Mouse (Mus musculus): ENCODE measurements around the gene Rab38. TPM values are rescaled to one million over a fixed set of nuclear protein-coding genes. Genes with fewer than 3 reads are reported as not detected.

Gene Rab38
- polyA plus RNA-seq, 1 experiment from 2014 or later: 5.4 TPM

DNA sequence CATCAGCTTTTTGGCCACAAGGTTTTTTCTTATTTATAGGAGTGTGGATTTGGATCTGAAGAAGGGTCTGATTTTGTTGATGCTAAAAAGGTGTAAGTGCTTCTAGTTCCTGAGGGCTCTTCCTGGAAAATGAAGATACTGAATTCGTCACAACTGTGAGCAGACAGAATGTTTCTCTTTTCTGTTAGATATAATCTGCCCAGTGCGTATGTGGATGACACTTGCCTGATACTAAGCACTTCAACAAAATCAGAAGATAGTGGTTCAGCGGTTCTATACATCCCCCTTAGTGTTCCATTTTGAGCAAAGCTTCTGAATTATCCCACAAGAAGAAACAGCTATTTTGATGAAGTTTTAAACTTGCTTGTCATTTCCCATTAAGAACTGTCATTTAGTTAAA lies 2.6 kb upstream of the Rab38 start:
- no peaks in the 10 kb centered on the region; the same call in 1 of the 2 replicates for H3K4me1 ChIP-seq (replicated peaks; ENCODE audit: control insufficient read depth, insufficient read depth, low read length)
- H3K27me3 ChIP-seq (replicated peaks; ENCODE audit: control insufficient read depth, insufficient read depth, low read length): 0 out of 2 replicates have a peak, but pooled peaks cover 2% of the 10 kb centered on the region
- ATAC-seq (replicated peaks; ENCODE audit: low FRiP score, low TSS enrichment, low read depth): no peak
- no peak for DNase-seq (ENCODE audit: low spot score)
- H3K9ac ChIP-seq (ENCODE audit: low read length): no peak overlapping the region
- H3K4me2 ChIP-seq (ENCODE audit: low read length): no peak overlapping the region
- no peak overlapping the region for H3K27ac ChIP-seq (ENCODE audit: low read depth)
- no peaks in the 10 kb centered on the region for H3K36me3 ChIP-seq (ENCODE audit: control insufficient read depth, insufficient read depth, low read length)
- no peak overlapping the region for H3K4me3 ChIP-seq (ENCODE audit: low read depth, low read length)
- WGBS: 85% methylated on average over 3 of the region's 3 CpGs
- no peaks in the 10 kb centered on the region for H3K9me3 ChIP-seq (ENCODE audit: control insufficient read depth, low read length)

DNA sequence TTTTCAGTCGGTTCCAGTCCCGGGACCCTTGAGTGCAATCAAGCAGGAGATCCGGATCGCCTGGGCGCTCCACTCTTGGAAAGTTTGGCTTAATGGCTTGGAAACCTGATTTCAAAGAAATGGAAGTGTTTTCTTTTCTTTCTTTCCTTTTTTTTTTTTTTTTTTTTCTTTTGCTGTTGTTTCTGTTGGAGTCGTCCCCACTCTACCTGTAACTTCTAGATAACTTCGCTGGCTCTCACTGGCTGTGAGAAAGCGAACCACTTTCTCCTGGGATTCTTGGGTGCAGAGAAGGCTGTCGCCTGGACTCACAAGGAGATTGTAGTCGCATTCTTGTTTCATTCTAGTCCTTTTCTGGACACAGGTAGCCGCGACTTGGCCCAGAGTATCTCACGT lies 615 bp downstream of the Rab38 start:
- no peak for DNase-seq (ENCODE audit: low spot score)

DNA sequence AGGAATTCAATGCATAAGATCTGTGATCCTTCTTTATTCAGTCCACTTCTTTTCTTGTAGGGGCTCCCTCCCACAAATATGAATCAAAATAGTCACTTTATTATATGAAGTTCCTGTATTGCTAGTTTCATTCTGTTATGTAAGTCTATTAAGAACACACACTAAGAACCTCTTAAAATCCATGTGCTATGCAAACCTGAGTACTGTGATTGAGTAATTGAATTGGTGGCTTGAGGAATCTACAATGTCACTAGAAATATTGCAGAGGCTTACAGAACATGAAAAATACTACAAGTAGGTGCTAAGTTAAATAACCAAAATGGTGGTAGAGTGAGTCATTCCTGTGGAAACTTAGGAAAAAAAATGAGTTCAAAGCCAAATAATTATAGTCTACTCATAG lies 10.2 kb downstream of the Rab38 start:
- H3K27me3 ChIP-seq (replicated peaks; ENCODE audit: control insufficient read depth, insufficient read depth, low read length): no peaks in the 10 kb centered on the region
- no peak overlapping the region for H3K4me3 ChIP-seq (ENCODE audit: low read depth, low read length)

More for the DNA sequence above, 615 bp downstream of the Rab38 start:
- Histone ChIP-seq H3K4me2 (ENCODE audit: low read length) (peak overlapping the region; percentile 91), H3K9ac (ENCODE audit: low read length) (peak overlapping the region; percentile 44), H3K36me3 (ENCODE audit: control insufficient read depth, insufficient read depth, low read length) (no peaks in the 10 kb centered on the region), H3K4me3 (ENCODE audit: low read depth, low read length) (peak overlapping the region; percentile 52), H3K27me3 (replicated peaks; ENCODE audit: control insufficient read depth, insufficient read depth, low read length) (0 out of 2 replicates have a peak, but pooled peaks cover 2% of the 10 kb centered on the region), H3K27ac (ENCODE audit: low read depth) (no peak overlapping the region), H3K4me1 (replicated peaks; ENCODE audit: control insufficient read depth, insufficient read depth, low read length) (no peaks in the 10 kb centered on the region; the same call in 1 of the 2 replicates), H3K9me3 (ENCODE audit: control insufficient read depth, low read length) (no peaks in the 10 kb centered on the region)
- no peak for ATAC-seq (replicated peaks; ENCODE audit: low FRiP score, low TSS enrichment, low read depth)
- 7% methylated on average over 13 of the region's 13 CpGs for WGBS

DNA sequence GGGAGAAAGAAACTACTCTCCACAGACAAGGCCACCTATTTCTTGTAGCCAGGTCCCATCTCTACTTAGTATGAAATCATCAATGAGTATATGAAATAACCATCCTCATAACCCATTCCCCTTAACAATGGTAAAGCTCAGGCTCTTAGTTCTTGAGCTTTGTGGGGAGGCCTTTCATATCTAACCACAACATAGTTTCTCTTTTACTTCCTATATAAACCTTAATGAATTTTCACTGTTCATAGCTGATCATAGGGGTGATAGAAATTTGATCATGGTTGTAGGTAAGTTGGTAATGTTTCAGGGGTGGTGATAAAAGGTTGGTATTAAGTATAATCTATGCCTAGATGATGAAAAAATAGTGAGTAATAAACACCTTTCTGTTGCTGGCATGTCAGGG lies 12.6 kb downstream of the Rab38 start:
- no peaks in the 10 kb centered on the region for H3K36me3 ChIP-seq (ENCODE audit: control insufficient read depth, insufficient read depth, low read length)
- no peaks in the 10 kb centered on the region for H3K4me1 ChIP-seq (replicated peaks; ENCODE audit: control insufficient read depth, insufficient read depth, low read length)
- H3K27me3 ChIP-seq (replicated peaks; ENCODE audit: control insufficient read depth, insufficient read depth, low read length): no peaks in the 10 kb centered on the region
- no peak for ATAC-seq (replicated peaks; ENCODE audit: low FRiP score, low TSS enrichment, low read depth)
- H3K27ac ChIP-seq (ENCODE audit: low read depth): no peak overlapping the region
- DNase-seq (ENCODE audit: low spot score): no peak
- no peak overlapping the region for H3K4me2 ChIP-seq (ENCODE audit: low read length)
- H3K9me3 ChIP-seq (ENCODE audit: control insufficient read depth, low read length): no peaks in the 10 kb centered on the region
- H3K4me3 ChIP-seq (ENCODE audit: low read depth, low read length): no peak overlapping the region
- H3K9ac ChIP-seq (ENCODE audit: low read length): no peak overlapping the region

More for the DNA sequence above, 10.2 kb downstream of the Rab38 start:
- Histone ChIP-seq H3K4me1 (replicated peaks; ENCODE audit: control insufficient read depth, insufficient read depth, low read length) (no peaks in the 10 kb centered on the region), H3K9ac (ENCODE audit: low read length) (no peak overlapping the region), H3K27ac (ENCODE audit: low read depth) (no peak overlapping the region), H3K36me3 (ENCODE audit: control insufficient read depth, insufficient read depth, low read length) (no peaks in the 10 kb centered on the region), H3K4me2 (ENCODE audit: low read length) (no peak overlapping the region), H3K9me3 (ENCODE audit: control insufficient read depth, low read length) (no peaks in the 10 kb centered on the region)
- DNase-seq (ENCODE audit: low spot score) (no peak), ATAC-seq (replicated peaks; ENCODE audit: low FRiP score, low TSS enrichment, low read depth) (no peak)

DNA sequence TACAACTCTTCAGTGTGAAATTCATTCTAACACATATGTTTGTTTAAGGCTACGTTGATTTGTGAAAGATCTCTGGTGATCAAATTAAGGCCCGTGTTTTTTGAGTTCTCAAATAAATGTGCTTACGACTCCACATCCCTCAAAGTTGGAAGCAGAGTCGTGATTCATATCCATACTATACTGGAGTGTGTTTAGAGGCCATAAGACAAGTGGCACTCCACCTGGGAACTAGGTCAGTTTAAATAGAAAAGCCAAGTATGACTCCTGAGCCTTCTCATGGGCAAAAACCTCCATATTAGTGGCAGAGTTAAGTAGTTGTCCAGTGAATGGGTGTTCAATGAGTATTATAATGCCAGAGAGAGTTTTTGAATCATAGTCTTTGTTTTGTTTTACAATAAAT lies 13.4 kb downstream of the Rab38 start:
- no peak for DNase-seq (ENCODE audit: low spot score)
- no peak for ATAC-seq (replicated peaks; ENCODE audit: low FRiP score, low TSS enrichment, low read depth)
- Histone ChIP-seq H3K4me1 (replicated peaks; ENCODE audit: control insufficient read depth, insufficient read depth, low read length) (no peaks in the 10 kb centered on the region), H3K36me3 (ENCODE audit: control insufficient read depth, insufficient read depth, low read length) (no peaks in the 10 kb centered on the region), H3K9me3 (ENCODE audit: control insufficient read depth, low read length) (no peaks in the 10 kb centered on the region), H3K4me2 (ENCODE audit: low read length) (no peak overlapping the region), H3K9ac (ENCODE audit: low read length) (no peak overlapping the region), H3K27ac (ENCODE audit: low read depth) (no peak overlapping the region), H3K27me3 (replicated peaks; ENCODE audit: control insufficient read depth, insufficient read depth, low read length) (no peaks in the 10 kb centered on the region), H3K4me3 (ENCODE audit: low read depth, low read length) (no peak overlapping the region)
- 80% methylated on average over 4 of the region's 4 CpGs for WGBS

DNA sequence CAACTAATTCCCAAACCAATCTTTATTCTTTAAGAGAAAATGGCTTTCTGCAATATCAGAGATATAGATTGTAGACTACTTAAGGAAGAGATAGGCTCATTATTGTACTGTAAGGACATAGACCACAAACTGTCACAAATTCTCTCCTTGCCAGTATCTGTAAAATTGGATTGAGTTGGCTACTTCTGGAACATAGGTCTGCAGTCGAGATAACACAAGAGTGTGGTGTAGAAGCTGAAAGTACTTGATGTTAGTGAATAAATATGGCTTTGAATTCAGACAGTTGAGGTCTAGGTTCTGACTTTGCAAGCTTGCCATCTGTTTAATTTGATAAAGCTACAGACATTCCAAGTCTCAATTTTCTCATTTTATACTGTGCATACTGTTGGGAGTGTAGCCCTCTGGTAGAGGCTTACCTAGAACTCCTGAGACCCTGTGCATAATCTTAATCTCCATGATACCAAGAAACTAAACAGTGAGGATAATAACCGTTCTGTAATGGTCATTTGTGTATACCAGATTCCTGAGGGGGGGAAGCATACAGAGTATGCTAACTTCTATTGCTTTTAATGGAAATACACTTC lies 15.3 kb downstream of the Rab38 start:
- WGBS: 62% methylated on average over 2 of the region's 2 CpGs
- ATAC-seq (replicated peaks; ENCODE audit: low FRiP score, low TSS enrichment, low read depth) (no peak), DNase-seq (ENCODE audit: low spot score) (no peak)
- Histone ChIP-seq H3K4me2 (ENCODE audit: low read length) (no peak overlapping the region), H3K36me3 (ENCODE audit: control insufficient read depth, insufficient read depth, low read length) (no peaks in the 10 kb centered on the region), H3K9ac (ENCODE audit: low read length) (no peak overlapping the region), H3K4me1 (replicated peaks; ENCODE audit: control insufficient read depth, insufficient read depth, low read length) (no peaks in the 10 kb centered on the region), H3K27me3 (replicated peaks; ENCODE audit: control insufficient read depth, insufficient read depth, low read length) (no peaks in the 10 kb centered on the region), H3K9me3 (ENCODE audit: control insufficient read depth, low read length) (no peaks in the 10 kb centered on the region), H3K27ac (ENCODE audit: low read depth) (no peak overlapping the region), H3K4me3 (ENCODE audit: low read depth, low read length) (no peak overlapping the region)

DNA sequence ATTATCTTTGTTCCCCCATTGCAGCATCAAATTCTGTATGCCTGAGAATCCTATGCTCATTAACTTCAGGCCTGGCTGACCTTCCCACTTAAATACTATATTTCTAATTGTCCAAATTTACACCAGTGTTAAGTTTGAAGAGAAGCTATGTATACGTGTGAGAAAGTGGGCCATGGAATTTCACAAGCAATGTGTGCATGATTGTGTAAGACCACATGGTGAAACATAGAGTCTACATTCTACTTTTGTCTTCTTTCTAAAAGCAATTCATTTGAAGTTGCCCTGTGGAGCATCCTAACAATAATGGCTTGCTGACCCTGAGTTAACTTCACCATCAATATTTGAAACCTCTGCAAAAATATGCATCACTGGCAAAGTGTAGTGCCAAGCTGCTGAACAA lies 23.2 kb downstream of the Rab38 start:
- Histone ChIP-seq H3K9me3 (ENCODE audit: control insufficient read depth, low read length) (no peaks in the 10 kb centered on the region), H3K27me3 (replicated peaks; ENCODE audit: control insufficient read depth, insufficient read depth, low read length) (no peaks in the 10 kb centered on the region), H3K4me1 (replicated peaks; ENCODE audit: control insufficient read depth, insufficient read depth, low read length) (no peaks in the 10 kb centered on the region), H3K4me2 (ENCODE audit: low read length) (no peak overlapping the region), H3K27ac (ENCODE audit: low read depth) (no peak overlapping the region), H3K4me3 (ENCODE audit: low read depth, low read length) (no peak overlapping the region), H3K36me3 (ENCODE audit: control insufficient read depth, insufficient read depth, low read length) (no peaks in the 10 kb centered on the region), H3K9ac (ENCODE audit: low read length) (no peak overlapping the region)
- no peak for ATAC-seq (replicated peaks; ENCODE audit: low FRiP score, low TSS enrichment, low read depth)
- no peak for DNase-seq (ENCODE audit: low spot score)
- WGBS: 76% methylated on average over 1 of the region's 1 CpGs

DNA sequence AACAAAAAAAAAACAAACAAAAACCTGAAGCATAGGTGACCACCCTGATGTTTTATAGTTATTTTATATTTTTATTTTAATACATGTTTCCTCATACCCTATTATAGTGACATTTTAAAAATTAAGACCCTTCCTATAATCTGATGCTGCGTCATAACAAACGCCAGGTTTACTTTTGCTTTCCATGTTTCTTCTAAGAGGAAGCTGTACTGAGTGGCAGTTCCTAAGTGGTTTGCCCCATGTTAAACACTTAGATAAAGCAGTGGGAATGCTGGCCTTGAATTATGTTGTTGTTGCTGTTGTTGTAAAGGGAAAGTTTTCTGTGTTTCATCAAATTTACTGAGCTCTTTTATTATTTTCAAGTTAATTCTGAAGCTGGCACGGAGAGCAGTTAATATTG lies 27.8 kb downstream of the Rab38 start:
- DNase-seq (ENCODE audit: low spot score) (no peak), ATAC-seq (replicated peaks; ENCODE audit: low FRiP score, low TSS enrichment, low read depth) (no peak)
- no peaks in the 10 kb centered on the region for H3K36me3 ChIP-seq (ENCODE audit: control insufficient read depth, insufficient read depth, low read length)
- H3K9ac ChIP-seq (ENCODE audit: low read length): no peak overlapping the region
- no peaks in the 10 kb centered on the region for H3K4me1 ChIP-seq (replicated peaks; ENCODE audit: control insufficient read depth, insufficient read depth, low read length)
- H3K4me2 ChIP-seq (ENCODE audit: low read length): no peak overlapping the region
- no peak overlapping the region for H3K4me3 ChIP-seq (ENCODE audit: low read depth, low read length)
- H3K27me3 ChIP-seq (replicated peaks; ENCODE audit: control insufficient read depth, insufficient read depth, low read length): no peaks in the 10 kb centered on the region
- 74% methylated on average over 3 of the region's 3 CpGs for WGBS
- H3K9me3 ChIP-seq (ENCODE audit: control insufficient read depth, low read length): no peaks in the 10 kb centered on the region
- no peak overlapping the region for H3K27ac ChIP-seq (ENCODE audit: low read depth)

DNA sequence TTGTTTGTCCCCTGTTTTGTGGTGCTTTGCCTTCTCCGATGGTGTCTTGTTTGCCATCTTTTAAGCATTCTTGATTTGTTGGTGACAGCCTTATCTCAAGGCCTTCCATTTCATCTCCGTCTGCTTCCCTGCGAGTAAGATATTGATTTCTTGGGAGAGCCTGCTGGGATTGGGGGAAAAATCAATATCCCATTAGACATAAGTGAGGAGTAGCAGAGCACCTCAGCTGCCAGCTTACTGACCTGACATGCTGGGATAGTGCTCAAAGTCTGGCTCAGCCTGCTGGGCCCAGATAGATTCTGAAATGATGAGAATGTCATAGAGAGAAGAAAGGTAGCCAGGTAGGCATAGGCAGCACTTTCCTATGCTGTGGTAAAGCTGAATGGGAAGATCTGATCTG lies 37.7 kb downstream of the Rab38 start:
- Histone ChIP-seq H3K4me2 (ENCODE audit: low read length) (no peak overlapping the region), H3K4me3 (ENCODE audit: low read depth, low read length) (no peak overlapping the region), H3K27ac (ENCODE audit: low read depth) (no peak overlapping the region), H3K9ac (ENCODE audit: low read length) (no peak overlapping the region), H3K27me3 (replicated peaks; ENCODE audit: control insufficient read depth, insufficient read depth, low read length) (no peaks in the 10 kb centered on the region), H3K36me3 (ENCODE audit: control insufficient read depth, insufficient read depth, low read length) (no peaks in the 10 kb centered on the region), H3K9me3 (ENCODE audit: control insufficient read depth, low read length) (no peaks in the 10 kb centered on the region), H3K4me1 (replicated peaks; ENCODE audit: control insufficient read depth, insufficient read depth, low read length) (no peaks in the 10 kb centered on the region)
- no peak for ATAC-seq (replicated peaks; ENCODE audit: low FRiP score, low TSS enrichment, low read depth)
- 71% methylated on average over 3 of the region's 3 CpGs for WGBS
- DNase-seq (ENCODE audit: low spot score): no peak

All from intestine, embryonic 14.5 days (tissue).